Mouse (Mus musculus): Measurements from ENCODE around the gene Usp50. TPM values are rescaled to one million over a fixed set of nuclear protein-coding genes. Genes with fewer than 3 reads are reported as not detected.

Usp50 gene
- polyA plus RNA-seq, 1 experiment from 2014 or later: 4.1 TPM

- no peaks in the 10 kb centered on the region for H3K27me3 ChIP-seq
- WGBS: 84% methylated on average over 10 of the region's 10 CpGs
- ATAC-seq (ENCODE audit: insufficient number of reproducible peaks, insufficient read depth, low FRiP score, low TSS enrichment, low read depth): no peak
- H3K9ac ChIP-seq (replicated peaks): no peak overlapping the region
- H3K4me2 ChIP-seq: no peak overlapping the region
- no peaks in the 10 kb centered on the region for H3K9me3 ChIP-seq
- H3K4me3 ChIP-seq (replicated peaks): no peak overlapping the region
- no peak overlapping the region for H3K27ac ChIP-seq
- no peaks in the 10 kb centered on the region for H3K4me1 ChIP-seq (replicated peaks)
- no peaks in the 10 kb centered on the region for H3K36me3 ChIP-seq
Measured at GRCm38 (mm10) chr2:126780286-126780685, 3.0 kb downstream of the Usp50 start.

- no peak for ATAC-seq (ENCODE audit: insufficient number of reproducible peaks, insufficient read depth, low FRiP score, low TSS enrichment, low read depth)
- Histone ChIP-seq H3K9ac (replicated peaks) (no peak overlapping the region), H3K4me2 (no peak overlapping the region), H3K4me1 (replicated peaks) (no peaks in the 10 kb centered on the region), H3K36me3 (no peaks in the 10 kb centered on the region), H3K27ac (no peak overlapping the region), H3K4me3 (replicated peaks) (no peak overlapping the region), H3K9me3 (no peaks in the 10 kb centered on the region), H3K27me3 (no peaks in the 10 kb centered on the region)
- 83% methylated on average over 4 of the region's 4 CpGs for WGBS
Measured at GRCm38 (mm10) chr2:126778806-126779205, 4.5 kb downstream of the Usp50 start.

- 68% methylated on average over 1 of the region's 1 CpGs for WGBS
- ATAC-seq (ENCODE audit: insufficient number of reproducible peaks, insufficient read depth, low FRiP score, low TSS enrichment, low read depth): no peak
- Histone ChIP-seq H3K9ac (replicated peaks) (no peak overlapping the region), H3K4me2 (no peak overlapping the region), H3K4me3 (replicated peaks) (no peak overlapping the region), H3K36me3 (no peaks in the 10 kb centered on the region), H3K27me3 (no peaks in the 10 kb centered on the region), H3K4me1 (replicated peaks) (no peaks in the 10 kb centered on the region), H3K9me3 (no peaks in the 10 kb centered on the region), H3K27ac (no peak overlapping the region)
Measured at GRCm38 (mm10) chr2:126776416-126776815, 6.9 kb downstream of the Usp50 start.

DNA sequence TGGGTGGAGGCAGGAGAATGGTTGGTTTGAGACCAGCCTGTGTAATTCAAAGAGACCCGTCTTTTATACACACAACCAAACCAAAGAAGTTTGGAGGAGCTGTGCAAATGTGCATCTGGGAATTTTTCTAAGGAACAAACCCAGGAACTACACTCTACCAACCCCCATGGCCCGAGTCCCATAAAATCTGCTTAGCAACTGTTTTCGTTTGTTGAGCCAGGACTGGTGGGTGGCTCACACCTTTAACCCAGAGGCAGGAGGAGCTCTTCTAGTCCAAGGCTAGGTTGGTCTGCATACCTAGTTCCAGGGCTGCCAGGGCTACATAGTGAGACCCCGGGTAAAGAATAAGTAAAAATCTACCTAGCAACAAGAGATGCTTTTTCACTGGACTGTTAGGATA, 7.3 kb downstream of the Usp50 start:
- WGBS: 61% methylated on average over 4 of the region's 4 CpGs
- Histone ChIP-seq H3K36me3 (no peaks in the 10 kb centered on the region), H3K4me3 (replicated peaks) (no peak overlapping the region), H3K9ac (replicated peaks) (no peak overlapping the region), H3K27ac (no peak overlapping the region), H3K27me3 (no peaks in the 10 kb centered on the region), H3K4me1 (replicated peaks) (no peaks in the 10 kb centered on the region), H3K4me2 (no peak overlapping the region), H3K9me3 (no peaks in the 10 kb centered on the region)
- no peak for ATAC-seq (ENCODE audit: insufficient number of reproducible peaks, insufficient read depth, low FRiP score, low TSS enrichment, low read depth)

DNA sequence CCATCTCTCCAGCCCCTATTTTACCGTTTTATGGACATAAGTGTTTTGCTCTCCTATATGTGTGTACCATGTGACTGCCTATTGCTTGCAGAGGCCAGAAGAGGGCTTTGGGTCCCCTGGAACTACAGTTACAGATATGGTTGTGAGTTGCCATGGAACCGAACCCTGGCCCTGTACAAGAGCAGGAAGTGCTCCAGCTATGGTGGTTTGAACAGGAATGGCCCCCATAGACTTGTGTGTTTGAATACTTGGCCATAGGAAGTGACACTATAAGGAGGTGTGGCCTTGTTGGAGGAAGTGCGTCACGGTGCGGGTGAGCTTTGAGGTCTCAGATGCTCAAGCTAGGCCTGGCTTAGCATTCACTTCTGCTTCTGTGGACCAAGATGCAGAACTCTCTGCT, 11.1 kb downstream of the Usp50 start:
- H3K4me2 ChIP-seq: no peak overlapping the region
- ATAC-seq (ENCODE audit: insufficient number of reproducible peaks, insufficient read depth, low FRiP score, low TSS enrichment, low read depth): no peak
- 89% methylated on average over 5 of the region's 5 CpGs for WGBS
- H3K4me3 ChIP-seq (replicated peaks): no peak overlapping the region
- no peak overlapping the region for H3K9ac ChIP-seq (replicated peaks)
- no peaks in the 10 kb centered on the region for H3K4me1 ChIP-seq (replicated peaks)
- H3K36me3 ChIP-seq: no peaks in the 10 kb centered on the region
- H3K27me3 ChIP-seq: no peaks in the 10 kb centered on the region
- no peak overlapping the region for H3K27ac ChIP-seq
- H3K9me3 ChIP-seq: no peaks in the 10 kb centered on the region

DNA sequence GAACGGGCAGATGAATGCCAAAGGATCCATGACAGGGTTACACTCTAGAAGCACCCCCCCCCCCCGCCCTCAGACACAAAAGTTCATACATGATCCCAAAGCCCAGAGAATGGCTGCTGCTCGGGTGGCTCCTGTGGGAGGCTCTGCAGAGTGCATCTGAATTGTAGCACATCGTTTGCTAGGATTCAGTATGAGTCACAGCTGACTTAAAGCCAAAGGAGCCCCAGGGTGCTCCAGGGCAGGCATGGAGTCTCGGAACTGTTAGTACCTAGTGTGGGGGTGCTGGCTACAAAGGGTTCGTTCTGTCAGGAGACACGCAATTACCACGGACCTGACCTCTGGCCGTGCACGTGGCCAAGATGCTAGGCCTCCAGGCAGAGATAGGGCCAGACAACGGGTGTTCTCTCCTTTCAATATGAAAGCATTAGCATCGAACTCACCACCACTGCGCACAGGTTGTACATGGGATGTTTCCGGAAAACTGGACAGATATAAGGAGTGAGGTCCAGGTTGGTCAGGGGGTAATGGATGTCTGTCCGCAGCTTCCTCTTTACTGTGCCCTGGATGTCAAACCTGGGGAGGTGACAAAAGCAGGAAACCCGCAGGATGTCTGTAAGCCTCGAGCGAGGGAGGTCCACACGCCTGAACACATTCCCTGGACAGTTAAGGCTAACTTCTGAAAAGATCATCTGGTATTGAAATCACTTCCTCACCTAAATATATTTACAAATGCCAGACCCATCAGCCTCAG, 13.7 kb downstream of the Usp50 start:
- Histone ChIP-seq H3K9ac (replicated peaks) (no peak overlapping the region), H3K4me2 (no peak overlapping the region), H3K27ac (no peak overlapping the region), H3K4me3 (replicated peaks) (no peak overlapping the region), H3K4me1 (replicated peaks) (peaks cover 5% of the 10 kb centered on the region; the same call in 1 of the 2 replicates), H3K27me3 (no peaks in the 10 kb centered on the region), H3K36me3 (0 out of 2 replicates have a peak, but pooled peaks cover under 1% of the 10 kb centered on the region), H3K9me3 (no peaks in the 10 kb centered on the region)
- ATAC-seq (ENCODE audit: insufficient number of reproducible peaks, insufficient read depth, low FRiP score, low TSS enrichment, low read depth): no peak
- 76% methylated on average over 19 of the region's 19 CpGs for WGBS

DNA sequence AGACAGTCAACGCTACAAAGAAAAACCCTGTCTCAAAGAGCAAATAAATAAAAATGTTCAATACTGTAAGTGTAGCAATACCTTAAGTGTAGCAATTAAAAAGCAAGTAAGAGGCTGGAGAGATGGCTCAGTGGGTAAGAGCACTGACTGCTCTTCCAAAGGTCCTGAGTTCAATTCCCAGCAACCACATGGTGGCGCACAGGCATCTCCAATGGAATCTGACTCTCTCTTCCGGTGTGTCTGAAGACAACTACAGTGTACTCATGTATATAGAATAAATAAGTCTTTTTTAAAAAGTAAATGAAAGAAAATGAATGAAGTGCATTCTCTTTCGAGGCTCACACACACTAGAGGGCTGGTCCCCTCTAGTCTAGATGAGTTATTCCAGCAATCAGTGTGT, 15.1 kb downstream of the Usp50 start:
- no peaks in the 10 kb centered on the region for H3K9me3 ChIP-seq
- H3K9ac ChIP-seq (replicated peaks): no peak overlapping the region
- no peak for ATAC-seq (ENCODE audit: insufficient number of reproducible peaks, insufficient read depth, low FRiP score, low TSS enrichment, low read depth)
- H3K4me3 ChIP-seq (replicated peaks): no peak overlapping the region
- H3K27me3 ChIP-seq: no peaks in the 10 kb centered on the region
- H3K27ac ChIP-seq: no peak overlapping the region
- no peak overlapping the region for H3K4me2 ChIP-seq
- peaks cover 8% of the 10 kb centered on the region; the same call in 1 of the 2 replicates for H3K36me3 ChIP-seq
- 75% methylated on average over 4 of the region's 4 CpGs for WGBS
- peaks cover 5% of the 10 kb centered on the region; the same call in 1 of the 2 replicates for H3K4me1 ChIP-seq (replicated peaks)

- 97% methylated on average over 3 of the region's 3 CpGs for WGBS
- H3K27me3 ChIP-seq: no peaks in the 10 kb centered on the region
- peaks cover 5% of the 10 kb centered on the region; the same call in 1 of the 2 replicates for H3K4me1 ChIP-seq (replicated peaks)
- peaks cover 14% of the 10 kb centered on the region; the same call in 1 of the 2 replicates for H3K36me3 ChIP-seq
- no peak overlapping the region for H3K4me2 ChIP-seq
- no peak overlapping the region for H3K9ac ChIP-seq (replicated peaks)
- H3K9me3 ChIP-seq: no peaks in the 10 kb centered on the region
- no peak overlapping the region for H3K27ac ChIP-seq
- ATAC-seq (ENCODE audit: insufficient number of reproducible peaks, insufficient read depth, low FRiP score, low TSS enrichment, low read depth): no peak
- no peak overlapping the region for H3K4me3 ChIP-seq (replicated peaks)
Measured at GRCm38 (mm10) chr2:126767599-126767998, 15.7 kb downstream of the Usp50 start.

DNA sequence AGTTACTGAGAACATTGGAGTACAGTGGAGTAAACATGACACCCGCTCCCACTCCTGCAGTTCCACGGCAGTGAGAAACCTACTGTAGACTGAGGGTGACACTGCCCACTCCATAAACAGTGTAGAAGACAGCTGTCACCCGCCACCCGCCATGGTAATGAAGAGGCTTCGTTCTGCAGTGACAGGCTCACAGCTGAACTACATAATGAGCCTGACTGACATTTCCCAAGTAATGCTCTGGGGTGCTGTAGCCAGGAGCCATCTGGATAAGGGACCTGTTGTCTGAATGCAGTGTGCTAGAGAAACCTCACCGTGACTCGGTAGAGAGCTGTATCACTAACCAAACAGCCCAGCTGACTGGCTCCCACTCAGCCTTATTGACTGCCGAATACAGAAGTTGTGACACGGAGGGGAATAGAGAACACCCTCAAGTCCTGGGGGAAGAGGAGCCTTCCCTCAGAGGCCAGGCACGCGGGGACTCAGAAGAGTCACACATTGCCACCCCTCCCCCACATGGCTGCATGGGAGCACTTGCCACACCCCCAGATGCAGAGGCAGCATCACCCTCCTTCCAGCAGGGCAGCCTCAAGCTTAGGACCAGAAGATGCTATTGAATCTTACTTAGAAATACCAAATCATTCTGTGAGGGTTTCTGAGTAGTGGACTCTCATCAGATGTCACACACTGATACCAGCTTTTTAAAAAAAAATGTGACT, 17.2 kb downstream of the Usp50 start:
- Histone ChIP-seq H3K9me3 (no peaks in the 10 kb centered on the region), H3K27me3 (no peaks in the 10 kb centered on the region), H3K4me1 (replicated peaks) (peaks cover 5% of the 10 kb centered on the region; the same call in 1 of the 2 replicates), H3K9ac (replicated peaks) (no peak overlapping the region), H3K27ac (no peak overlapping the region), H3K4me3 (replicated peaks) (no peak overlapping the region), H3K4me2 (no peak overlapping the region), H3K36me3 (peaks cover 30% of the 10 kb centered on the region)
- ATAC-seq (ENCODE audit: insufficient number of reproducible peaks, insufficient read depth, low FRiP score, low TSS enrichment, low read depth): peak; percentile 63; the same call in 1 of the 2 replicates
- 49% methylated on average over 11 of the region's 11 CpGs for WGBS

DNA sequence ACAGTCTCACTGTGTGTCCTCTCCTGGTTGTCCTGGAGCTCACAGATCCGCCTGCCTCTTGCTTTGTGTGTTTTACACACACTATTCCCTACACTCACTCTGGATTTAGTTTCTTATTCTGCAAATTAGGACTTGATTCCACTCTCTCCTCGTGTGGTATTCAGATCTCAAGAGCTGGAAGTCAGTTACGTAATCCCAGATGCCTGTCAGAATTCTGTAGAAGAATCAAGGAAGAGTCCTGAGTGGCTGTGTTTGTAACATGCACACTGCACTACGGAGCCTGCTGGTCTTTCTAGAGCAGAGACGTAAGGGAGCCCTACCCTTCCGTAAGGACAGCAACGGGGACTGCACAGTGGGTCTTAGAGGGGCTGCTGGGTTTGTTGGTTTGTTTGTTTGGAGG, 23.9 kb downstream of the Usp50 start:
- ATAC-seq (ENCODE audit: insufficient number of reproducible peaks, insufficient read depth, low FRiP score, low TSS enrichment, low read depth): no peak
- Histone ChIP-seq H3K9ac (replicated peaks) (no peak overlapping the region), H3K27me3 (no peaks in the 10 kb centered on the region), H3K27ac (no peak overlapping the region), H3K4me1 (replicated peaks) (no peaks in the 10 kb centered on the region), H3K36me3 (peaks cover 93% of the 10 kb centered on the region), H3K4me2 (no peak overlapping the region), H3K4me3 (replicated peaks) (no peak overlapping the region), H3K9me3 (no peaks in the 10 kb centered on the region)
- WGBS: 91% methylated on average over 7 of the region's 7 CpGs

DNA sequence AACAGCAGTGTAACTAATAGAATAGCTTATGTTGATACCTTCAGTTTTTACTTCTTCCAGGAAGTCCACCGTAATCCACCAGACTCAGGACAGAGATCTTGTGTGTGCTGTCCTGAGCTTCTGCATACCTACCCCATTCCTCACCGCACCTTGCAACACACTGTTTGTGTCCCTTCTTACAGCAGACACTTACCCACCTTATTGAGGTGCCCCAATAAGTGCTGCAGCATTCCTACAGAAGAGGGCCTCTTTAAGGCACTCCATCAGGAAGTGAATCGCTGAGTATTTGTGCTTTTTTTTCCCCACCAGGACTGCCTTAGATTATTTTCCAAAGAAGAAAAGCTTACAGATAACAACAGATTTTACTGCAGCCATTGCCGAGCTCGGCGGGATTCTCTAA, 27.6 kb downstream of the Usp50 start:
- no peaks in the 10 kb centered on the region for H3K4me1 ChIP-seq (replicated peaks)
- 94% methylated on average over 6 of the region's 6 CpGs for WGBS
- H3K9ac ChIP-seq (replicated peaks): no peak overlapping the region
- H3K36me3 ChIP-seq: peaks cover 96% of the 10 kb centered on the region
- no peak overlapping the region for H3K27ac ChIP-seq
- H3K27me3 ChIP-seq: no peaks in the 10 kb centered on the region
- no peak overlapping the region for H3K4me3 ChIP-seq (replicated peaks)
- no peaks in the 10 kb centered on the region for H3K9me3 ChIP-seq
- ATAC-seq (ENCODE audit: insufficient number of reproducible peaks, insufficient read depth, low FRiP score, low TSS enrichment, low read depth): no peak
- H3K4me2 ChIP-seq: no peak overlapping the region

Measured in limb, embryonic 12.5 days (tissue).